Mouse (Mus musculus) embryo, embryonic 9.5 days (tissue): ENCODE measurements around the gene Gan.

Experiments used
- DNase-seq: peaks from one replicate; pipeline ENCODE4 v3.0.0-alpha.2; 2017; ENCODE audit errors: extremely low spot score

The Gan gene

DNA sequence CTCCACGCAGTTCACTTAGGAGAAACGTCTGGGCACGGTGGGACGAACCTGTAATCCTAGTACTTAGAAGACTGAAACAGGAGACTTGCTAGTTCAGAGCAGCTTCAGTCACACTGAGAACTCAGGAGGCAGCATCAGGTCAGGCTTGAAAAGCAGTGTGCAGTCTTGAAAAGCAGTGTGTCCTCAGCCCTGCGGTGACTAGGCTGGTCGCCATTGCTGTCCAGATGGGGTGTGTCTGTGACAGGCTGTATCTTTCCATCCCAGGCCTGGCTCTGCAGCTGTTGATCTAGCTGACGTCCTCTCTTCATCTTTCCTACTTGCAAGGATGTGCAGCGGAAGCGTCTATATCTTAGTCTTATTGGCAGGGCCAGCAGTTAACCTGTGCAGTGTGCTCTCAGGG is 42.9 kb downstream of the Gan start:
- DNase-seq = no peak

DNA sequence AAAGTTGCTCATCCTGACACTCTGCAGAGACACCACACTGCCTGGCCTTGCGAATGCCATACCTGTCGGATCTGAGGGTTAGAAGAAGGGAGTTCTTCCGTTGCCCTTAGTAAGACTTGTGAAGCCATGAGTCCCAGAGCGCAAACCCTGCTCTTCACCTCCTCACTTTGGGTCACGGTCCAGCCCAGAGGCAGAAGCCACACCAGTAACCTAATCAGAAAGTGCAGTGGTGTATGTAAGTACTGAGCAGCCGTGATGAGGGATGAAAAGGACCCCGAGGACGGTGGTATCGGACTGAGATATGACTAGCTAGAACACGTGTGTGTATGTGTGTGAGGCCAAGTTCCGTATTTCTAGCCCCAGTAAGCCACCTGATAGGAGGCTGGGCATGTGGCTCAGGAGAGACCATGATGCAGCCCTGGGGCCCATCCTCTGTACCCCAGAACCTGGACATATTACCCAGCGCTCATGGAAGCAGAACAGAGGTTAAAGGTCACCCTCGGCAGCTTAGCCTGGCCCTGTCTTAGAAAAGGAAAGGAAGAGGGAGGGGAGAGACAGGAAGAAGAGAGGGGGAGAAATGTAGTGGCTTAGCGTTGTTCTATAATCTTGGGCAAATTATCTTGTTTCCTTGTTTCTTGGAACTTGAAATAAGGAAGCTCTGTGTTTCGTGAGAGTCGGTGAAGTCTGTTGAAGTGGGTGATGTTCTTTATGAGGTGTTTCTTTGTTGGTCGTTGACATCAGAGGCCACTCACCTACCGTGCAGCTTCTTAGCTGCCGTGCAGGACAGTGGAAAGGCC is 43.5 kb downstream of the Gan start:
- DNase-seq = no peak

DNA sequence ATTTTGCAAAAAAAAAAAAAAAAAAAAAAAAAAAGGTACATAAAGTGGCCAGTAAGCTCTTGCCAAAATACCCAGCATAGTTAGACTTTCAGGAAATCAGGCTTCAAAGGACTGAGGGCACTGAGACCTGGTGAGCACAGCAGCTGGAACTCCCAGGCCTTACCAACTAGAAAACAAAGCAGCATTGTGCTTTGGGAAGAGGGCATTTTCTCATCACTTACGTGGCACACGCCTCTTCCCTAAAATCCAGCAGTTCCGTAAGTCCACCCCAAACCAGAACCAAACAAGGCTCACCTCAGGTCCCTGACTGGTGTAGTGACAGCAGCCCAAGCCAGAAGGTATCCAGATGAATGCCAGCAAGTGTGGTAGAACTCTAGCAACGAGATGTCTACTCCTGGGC is 45.1 kb downstream of the Gan start:
- DNase-seq = no peak

DNA sequence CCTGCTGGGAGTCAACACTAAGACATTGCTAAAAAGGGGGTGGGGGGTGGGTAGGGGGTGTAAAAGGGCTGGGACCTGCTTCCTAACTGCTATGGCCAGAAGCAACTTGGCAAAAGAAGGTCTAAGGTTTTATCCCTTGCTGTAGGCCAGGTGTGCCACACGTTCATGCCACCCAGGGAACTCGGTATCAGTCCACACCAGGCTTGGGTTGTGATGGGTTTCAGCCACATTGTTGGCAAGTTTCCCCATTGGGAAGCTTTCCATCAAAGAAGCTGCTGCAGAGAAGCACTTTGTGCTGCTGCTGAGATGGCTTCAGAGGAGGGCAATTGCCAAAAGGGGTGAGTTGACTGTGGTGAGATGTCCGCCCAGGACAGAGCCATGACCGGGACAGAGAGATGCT is 47.9 kb downstream of the Gan start:
- DNase-seq = no peak

DNA sequence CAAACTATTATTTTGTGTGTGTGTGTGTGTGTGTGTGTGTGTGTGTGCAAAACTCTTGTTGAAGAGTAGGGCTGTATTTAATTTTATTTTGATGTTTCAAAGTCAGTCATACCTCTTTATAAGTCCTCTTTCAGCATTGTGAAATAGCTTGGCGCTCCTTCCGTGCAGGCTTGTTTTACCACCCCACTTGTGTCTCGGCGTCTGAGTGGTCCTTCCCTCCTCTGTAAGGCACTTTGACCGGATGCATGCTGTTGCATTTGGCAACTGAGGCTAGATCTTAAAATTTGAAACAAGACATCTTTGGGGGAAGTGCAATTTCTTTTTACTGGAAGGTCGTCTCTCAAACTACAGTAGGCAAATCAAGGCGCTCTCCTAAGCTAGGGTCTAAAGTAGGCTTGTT is 48.7 kb downstream of the Gan start:
- DNase-seq = no peak

DNA sequence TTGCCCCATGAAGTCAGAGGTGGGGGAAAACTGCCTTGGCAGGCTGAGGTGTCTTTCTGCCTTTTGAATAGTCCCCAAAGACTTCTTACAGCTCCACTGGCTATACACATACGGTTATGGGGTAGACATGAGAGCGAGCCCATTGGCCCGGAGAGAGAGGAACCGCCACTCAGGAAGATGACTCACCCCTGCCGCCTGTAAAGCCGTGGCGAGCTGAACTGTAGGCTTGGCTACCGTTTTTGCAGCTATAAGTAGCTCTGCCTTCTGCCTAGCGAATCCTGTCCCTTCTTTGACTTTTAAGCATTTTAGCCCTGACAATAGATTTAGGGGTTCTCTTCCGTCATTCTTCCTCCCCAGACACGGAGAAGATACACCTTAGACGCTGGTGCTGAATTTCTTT is 51.2 kb downstream of the Gan start:
- no peak for DNase-seq

DNA sequence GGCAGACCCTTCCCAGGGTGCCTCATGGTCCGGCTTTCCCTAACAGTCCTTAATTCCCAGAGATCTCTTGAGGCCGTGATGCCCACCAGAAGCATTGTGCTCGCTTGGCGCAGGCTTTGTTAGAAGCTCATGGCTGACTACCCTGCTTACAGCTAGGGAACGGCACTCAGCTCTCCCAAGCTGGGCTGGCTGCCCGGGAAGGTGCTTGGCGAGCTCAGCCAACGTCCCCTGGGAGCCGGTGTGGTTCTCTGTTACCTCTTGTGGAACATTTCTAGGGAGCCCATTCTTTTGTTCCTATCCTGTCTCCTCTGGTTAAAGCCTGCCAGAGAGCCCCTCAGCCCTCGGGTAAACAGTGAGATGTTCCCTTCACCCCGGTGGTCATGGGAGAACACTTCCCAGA is 54.2 kb downstream of the Gan start:
- no peak for DNase-seq

DNA sequence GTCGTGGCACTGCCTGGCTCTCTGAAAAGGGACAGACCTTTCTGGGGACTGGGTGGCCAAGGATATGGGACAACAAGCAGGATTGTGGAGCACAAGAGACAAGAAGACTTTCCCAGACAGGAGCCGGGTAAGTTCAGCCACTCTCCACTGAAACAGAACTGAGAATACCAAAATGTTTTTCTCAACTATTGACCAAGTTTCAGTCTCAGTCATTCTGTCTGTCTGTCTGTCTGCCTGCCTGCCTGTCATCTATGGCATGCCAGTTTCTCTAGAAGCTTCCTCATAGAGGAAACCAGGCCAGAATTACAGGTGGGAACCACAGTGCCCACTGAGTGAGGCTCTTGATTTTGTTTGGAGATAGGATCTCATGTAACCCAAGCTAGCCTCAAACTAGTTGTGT is 59.8 kb downstream of the Gan start:
- no peak for DNase-seq

DNA sequence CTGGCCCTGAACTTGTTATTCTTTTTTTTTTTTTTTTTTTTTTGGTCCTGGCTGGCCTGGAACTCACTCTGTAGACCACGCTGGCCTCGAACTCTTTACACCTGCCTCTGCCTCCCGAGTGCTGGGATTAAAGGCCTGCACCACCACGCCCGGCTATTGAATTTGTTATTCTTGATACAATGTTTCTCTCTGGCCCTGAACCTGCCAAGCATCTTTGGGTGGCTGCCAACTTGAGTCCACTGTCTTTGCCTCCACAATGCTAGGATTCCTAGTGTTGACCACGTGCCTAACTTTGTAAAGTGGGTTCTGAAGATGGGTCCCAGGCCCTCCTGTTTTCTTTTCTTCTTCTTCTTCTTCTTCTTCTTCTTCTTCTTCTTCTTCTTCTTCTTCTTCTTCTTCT is 64.5 kb downstream of the Gan start:
- no peak for DNase-seq

DNA sequence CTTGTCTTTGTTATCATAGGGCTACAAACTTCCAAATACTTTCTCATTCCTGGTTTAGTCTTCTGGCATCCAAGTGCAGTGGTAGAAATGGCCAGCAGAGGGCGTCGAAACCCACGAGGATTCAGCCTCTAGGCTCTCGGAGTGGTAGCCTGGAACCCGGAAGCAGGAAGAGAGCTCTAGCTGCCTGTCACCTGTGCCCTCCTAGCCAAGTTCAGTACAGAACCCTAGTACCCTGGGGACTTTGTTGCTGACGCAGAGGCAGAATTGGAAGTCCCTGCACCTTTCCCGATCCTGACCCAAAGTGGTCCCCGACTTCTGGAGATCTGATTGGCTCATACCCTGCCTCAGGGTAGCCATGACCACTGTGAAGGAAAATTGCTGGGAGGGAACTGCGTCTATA is 66.7 kb downstream of the Gan start:
- peak; percentile 82 for DNase-seq

DNA sequence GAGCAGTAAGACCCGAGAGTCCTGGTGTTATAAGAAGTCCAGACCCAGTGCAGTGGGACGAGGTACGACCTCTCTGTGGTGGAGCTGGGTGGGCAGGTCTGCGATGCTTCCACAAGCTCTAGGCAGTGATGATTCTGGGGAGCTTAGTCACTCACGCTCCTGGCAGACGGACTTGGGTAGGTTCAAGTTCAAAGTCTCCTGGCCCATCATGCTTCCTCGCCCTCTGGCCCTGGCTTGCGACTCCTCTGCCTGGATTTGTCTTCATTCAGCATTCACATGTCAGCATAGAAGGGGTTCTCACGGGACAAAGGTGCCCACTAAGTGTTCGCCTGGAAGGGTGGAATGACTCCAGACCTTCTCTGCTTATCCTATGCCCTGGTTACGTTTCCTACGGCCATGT is 68.4 kb downstream of the Gan start:
- DNase-seq = no peak

DNA sequence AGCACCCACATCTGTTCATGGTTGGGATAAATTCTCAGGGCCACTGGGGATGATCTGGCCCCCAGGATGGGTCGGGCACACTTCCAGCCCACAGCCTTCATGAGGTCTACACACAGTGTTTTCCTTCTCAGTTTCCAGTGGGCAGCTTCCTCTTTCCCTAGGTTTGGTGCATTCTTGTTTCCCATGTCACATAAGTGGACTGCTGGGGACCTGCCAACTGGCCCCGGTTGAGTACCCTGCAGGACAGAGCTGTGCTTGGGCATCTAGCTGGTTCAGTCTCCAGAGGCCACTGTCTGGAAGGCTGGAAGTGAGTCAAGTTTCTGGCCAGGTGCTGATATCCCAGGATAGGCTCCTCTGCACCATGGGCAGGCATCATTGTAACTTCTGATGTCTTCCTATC is 69.4 kb downstream of the Gan start:
- DNase-seq = no peak

DNA sequence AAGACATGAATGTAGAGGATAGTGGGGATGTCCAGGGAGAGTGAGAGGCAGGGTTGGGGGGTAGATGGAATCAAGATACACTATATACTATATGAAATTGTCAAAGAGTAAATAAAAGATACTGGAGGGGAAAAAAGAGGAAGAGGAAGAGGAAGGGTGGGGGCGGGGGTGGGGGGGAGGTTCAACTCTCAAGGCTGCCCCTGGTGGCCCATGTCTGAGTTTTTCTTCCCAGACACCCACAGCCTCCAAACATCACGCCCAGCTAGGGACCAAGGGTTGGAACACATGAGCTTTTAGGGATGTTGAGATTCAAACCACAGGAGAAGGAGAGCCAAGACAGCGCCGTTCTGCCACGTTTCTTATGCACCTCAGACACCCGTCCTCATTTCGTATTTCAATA is 75.3 kb downstream of the Gan start:
- DNase-seq = no peak

DNA sequence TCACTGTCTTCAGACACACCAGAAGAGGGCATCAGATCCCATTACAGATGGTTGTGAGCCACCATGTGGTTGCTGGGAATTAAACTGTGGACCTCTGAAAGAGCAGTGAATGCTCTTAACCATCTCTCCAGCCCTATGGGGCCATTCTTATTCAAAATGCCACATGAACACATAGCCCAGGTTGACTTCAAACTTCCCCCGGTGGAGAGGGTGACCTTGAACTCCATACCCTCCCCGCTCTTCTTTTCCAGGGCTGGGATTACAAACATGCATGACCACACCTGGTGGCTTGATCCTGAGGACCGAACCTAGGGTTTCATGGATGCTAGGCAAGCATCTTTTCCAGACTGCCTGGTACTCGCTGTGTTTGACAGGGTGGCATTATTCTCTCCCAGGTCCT is 78.6 kb downstream of the Gan start:
- DNase-seq = no peak

DNA sequence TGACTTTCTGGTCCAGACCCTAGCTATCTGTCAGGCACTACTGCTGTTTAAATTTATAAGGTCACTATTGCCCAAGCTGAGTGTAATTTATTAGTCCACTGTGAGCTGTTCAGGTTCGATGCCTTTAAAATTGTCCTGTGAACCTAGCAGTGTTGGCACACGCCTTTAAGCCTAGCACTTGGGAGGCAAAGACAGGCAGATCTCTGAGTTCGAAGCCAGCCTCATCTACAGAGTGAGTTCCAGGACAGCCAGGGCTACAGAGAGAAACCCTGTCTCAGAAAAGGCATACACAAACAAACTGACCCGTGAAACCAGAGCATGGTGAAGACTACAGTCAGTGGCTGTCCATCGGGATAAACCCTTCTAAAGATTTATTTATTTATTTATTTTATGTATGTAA is 82.4 kb downstream of the Gan start:
- no peak for DNase-seq

DNA sequence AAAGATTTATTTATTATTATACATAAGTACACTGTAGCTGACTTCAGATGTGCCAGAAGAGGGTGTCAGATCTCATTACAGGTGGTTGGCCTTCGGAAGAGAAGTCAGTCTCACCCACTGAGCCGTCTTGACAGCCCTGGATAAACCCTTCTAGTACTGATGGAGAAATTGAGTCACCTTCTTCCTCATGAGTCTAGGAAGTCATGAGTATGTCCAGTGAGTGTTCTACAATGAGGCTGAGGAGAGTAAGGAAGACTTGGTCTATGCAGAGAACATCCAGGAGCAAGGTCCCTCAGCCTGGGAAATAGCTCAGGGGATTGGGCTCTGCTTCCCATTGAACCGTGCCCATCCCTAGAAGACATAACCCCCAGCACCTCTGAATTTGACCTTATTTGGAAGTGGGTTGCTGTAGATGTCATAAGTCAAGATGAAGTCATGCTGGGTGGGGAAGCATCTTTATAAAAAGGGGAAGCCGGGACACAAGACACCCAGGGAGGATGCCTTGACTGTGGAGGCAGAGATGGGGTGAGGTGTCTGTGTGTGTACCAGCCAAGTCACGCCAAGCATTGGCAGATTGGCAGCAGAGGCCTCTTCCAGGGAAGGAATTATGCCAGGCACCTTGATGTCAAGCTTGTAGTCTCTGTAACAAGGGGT is 83.0 kb downstream of the Gan start:
- DNase-seq = no peak

DNA sequence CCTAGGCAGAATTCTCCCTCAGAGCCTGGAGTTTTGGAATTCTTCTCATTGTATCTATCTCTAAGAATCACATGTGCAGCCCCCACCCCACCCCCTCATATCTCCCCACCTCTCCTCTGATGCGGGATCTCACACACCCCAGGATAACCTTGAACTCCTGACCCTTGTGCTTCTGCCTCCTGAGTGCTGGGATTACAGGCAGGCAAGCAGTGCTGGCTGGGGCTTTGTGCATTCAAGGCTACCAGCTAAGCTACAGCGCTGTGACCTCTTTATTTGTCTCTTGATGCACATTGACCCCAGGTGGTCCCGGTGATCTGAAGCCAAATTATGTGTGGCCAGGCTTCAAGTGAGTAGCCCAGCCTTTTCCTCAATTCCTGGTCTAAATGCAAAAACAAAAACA is 83.9 kb downstream of the Gan start:
- no peak for DNase-seq

DNA sequence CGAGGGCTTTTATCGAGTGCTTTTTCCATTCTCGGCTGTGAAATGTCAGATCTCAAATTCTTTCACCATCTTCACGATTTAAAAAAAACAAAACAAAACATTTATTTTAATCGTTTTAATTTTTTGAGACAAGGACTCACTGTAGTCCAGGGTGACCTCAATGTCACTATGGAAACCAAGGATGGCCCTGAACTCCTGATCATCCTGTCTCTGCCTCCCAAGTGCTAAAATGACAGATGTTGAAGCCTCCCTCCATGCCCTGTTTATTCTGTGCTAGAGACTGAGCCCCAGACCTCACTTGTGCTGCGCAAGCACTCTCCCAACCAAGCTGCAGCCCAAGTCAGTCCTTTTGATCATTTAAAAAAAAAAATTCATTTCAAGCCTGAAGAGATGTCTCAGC is 84.4 kb downstream of the Gan start:
- no peak for DNase-seq

DNA sequence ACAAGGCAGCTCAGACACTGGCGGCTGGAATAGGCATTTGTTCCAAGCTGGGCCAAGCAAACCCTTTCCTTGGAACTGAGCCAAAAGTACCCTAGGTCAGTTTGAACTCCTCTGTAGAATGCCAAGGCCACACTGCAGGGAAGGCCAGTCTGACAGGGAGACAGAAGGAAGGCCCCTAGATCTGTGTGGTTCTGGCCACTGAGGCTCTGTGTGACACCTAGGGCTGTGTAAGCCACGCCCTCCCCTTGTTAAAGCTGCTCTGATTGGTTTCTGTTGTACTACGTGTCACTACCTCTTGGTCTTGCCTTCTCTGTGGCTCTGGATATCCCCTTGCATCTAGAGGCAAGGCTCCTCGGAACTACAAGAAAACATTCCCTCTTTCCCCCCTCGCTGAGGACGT is 86.7 kb downstream of the Gan start:
- no peak for DNase-seq

DNA sequence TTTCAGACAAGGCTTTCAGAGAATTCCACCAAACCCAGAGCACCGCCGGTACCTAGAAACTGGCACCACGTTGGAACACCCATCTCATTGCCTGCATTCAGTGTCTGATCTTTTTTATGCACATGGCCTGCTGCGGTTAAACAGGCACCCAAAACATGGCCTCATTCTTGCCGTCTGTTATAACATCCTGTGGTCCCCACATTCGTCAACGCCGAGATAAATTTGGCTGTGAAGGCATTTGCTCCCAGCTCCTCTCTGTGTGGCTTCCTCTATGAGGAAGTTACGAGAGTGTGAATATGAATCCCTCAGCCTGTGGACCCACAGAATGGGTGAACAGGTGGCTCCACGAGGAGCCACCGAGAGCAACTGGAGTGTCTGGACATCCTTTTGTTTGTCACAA is 90.4 kb downstream of the Gan start:
- DNase-seq = no peak

DNA sequence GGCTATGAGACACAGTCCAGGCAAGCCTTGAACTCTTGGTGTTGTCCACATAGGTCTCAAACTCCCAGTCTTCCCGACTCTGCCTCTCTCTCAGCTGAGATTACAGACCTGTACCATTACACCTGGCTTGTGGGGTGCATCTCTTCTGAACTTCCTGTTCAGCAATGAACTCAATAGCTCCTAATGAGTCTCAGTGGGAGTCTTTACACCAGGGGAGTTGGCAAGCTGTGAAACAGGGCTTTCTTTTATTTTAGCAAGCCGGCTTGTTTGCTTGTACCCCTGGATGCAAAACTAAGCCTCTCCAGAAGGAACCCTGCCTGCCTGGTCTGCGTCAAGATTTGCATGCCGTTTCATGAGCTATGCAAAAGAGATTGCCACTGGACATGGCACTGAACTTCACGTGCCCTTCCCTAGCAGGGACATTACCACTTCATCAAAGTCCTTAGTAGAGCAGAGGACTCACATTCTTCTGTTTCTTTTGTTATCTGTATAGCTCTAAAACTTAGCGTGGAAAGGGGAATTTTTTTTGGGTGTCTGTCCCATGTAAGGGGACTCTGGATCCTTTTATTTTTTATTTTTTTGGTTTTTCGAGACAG is 93.2 kb downstream of the Gan start:
- no peak for DNase-seq

DNA sequence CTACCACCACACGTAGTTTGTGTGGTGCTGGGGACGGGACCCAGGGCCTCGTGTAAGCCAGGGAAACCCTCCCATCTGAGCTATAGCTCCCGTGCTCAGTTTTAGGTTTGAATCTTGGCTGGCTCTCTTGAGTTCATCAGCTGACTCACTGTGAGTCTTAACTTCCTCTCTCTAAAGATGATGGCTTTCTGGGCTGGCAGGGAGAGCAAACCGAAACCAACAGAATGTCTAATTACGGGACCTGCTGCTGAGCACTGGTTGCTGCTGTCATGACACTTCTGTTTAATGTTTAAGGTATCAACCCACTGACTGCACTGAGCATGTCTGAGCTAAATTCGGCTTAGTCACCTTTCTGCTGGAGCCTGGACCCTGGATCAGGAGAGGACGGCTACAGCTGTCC is 94.7 kb downstream of the Gan start:
- no peak for DNase-seq
